Mouse (Mus musculus): ENCODE data around the gene Ift57.
A peak's percentile ranks its signal among the peaks of the same experiment; 100 is the strongest.

- TF ChIP-seq CTCF (IDR thresholded peaks at IDR 0.05; ENCODE audit: low read depth) = no peak
- TF ChIP-seq EP300 (IDR thresholded peaks at IDR 0.05; ENCODE audit: low read depth) = peak; percentile 23; the same call in 1 of the 2 replicates
These were observed 93.4 kb downstream of the Ift57 start for GRCm38 (mm10) chr16:49792446-49792878.

All from heart, postnatal 0 days (tissue).